Mouse (Mus musculus) spleen, embryonic (tissue): ENCODE data around the gene March6.

Experiments used
- CTCF ChIA-PET: fragments of 350-600 bp; sonication (Branson Sonifier 250); formaldehyde crosslinking; loops from one replicate; lab custom pipeline; 2022; lab: Charles Lee

Gene March6

DNA sequence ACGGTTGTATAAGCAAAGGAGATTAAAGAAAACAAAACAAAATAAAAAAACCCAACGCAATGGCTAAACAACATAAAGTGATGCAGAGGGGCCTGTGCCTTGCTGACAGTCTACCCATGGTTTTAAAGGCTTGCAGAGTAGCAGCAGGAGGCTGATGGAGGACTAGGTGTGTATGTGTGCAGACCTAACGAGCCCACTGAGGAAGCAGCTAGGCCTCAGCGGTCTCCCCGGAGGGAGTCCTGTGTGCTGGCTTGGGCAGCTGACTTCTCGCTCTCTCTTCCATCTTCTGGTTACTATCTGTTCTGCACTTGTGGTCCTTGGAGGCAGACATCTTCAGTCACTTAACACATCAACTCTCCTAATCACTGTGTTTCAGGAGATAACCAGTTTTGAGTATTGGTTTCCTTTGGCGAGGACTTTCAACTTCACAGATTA is 76.0 kb downstream of the March6 start:
- CTCF ChIA-PET: no interaction called here

- CTCF ChIA-PET: interaction anchor here (0.6 kb wide), 3 partner anchors 88 to 181 kb away, joined by 3 to 12 read pairs (median 3); no protein-coding TSS in a partner anchor
Observed at GRCm38 (mm10) chr15:31454096-31454860, 76.6 kb downstream of the March6 start.

DNA sequence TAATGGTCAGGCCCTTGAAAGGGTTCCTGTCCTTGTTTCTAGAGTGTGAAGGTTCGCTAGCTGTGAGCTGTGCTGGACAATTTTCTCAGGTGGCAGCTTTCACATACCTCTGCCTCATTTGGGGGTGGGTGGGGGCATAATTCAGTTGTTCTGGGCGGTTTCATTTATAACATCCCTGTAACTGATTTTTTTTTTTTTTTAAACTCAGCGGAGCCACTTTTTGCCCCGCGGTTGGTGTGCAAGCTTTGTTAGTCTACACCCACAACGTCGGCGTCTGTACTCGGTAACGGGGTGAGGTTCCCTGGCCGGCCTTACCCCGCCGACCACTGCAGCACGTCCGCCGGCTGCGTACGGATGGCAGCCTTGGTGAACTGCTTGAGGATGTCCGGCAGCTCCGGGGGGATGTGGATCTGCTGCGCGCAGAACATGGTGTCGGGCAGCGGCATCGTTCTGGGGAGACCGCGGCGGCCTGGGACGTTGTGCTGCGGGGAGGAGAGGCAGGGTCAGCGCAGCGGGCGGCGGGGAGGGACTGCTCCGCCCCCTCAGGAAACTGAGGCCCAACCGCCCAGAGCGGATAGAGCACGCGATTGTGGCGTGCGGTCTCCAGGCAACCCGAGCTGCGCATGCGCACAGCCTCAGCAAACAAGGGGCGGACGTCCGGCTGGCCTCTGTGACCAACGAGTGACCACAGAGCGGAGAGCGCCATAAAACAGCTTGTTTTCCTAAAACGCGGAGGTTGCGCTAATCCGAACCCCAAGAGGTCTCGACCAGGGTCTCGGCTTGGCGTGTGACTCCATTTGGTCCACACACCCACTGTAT is 77.5 kb downstream of the March6 start, which contains the start of gene Ropn1l:
Gene Ropn1l, minus strand, starts transcription at position 640 of the 819 bp plus-strand sequence.
- CTCF ChIA-PET: interaction anchor here (0.7 to 0.9 kb wide), 2 partner anchors 36 to 175 kb away, joined by 3 to 5 read pairs; no protein-coding TSS in a partner anchor

GRCm38 (mm10) chr15:31452336-31453097 is 78.3 kb downstream of the March6 start:
- CTCF ChIA-PET: interaction anchor here (0.9 kb wide), 1 partner anchor 35 kb away, joined by 5 read pairs; no protein-coding TSS in a partner anchor

DNA sequence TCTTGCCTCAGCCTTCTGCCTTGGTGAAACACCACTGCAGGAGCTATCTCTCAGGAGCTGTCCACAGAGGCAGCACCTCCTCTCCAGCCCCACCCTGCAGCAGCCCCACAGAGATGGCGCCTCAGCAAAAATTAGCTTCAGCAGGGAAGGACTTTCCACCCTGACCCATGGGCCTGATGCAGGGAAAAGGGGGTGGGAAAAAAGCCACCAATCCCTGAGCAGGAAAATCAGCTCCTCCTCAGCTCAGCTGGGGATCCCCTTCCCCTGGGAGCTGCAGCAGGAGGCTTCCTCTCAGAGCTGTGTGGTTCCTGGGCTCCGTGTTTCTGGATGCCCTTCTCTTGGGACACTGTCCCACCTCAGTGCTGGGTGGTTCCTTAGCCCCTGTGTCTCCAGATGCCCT is 81.1 kb downstream of the March6 start:
- CTCF ChIA-PET: no interaction called here

- CTCF ChIA-PET: no interaction called here
Observed at GRCm38 (mm10) chr15:31447121-31447520, 83.7 kb downstream of the March6 start.

DNA sequence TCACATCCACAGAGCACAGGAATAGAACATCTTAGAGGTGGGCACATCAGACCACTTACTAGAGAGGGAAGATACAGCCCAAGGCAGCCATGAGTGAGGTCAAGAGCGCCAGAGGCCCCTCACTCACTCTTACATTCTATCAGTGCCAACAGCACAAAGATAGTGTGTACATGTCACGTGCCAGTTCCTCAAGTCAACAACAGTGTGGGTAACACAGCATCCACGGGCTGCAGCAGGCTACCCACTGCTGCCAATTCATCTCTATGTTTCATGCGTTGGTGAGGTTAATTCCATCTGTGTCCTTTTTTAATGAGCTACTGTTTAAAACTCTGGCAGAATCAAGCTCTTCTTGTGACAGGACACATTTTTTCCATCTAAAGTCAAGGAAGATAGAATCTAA is 88.2 kb downstream of the March6 start:
- CTCF ChIA-PET: no interaction called here

- CTCF ChIA-PET: no interaction called here
Observed at GRCm38 (mm10) chr15:31441996-31442395, 88.9 kb downstream of the March6 start.

DNA sequence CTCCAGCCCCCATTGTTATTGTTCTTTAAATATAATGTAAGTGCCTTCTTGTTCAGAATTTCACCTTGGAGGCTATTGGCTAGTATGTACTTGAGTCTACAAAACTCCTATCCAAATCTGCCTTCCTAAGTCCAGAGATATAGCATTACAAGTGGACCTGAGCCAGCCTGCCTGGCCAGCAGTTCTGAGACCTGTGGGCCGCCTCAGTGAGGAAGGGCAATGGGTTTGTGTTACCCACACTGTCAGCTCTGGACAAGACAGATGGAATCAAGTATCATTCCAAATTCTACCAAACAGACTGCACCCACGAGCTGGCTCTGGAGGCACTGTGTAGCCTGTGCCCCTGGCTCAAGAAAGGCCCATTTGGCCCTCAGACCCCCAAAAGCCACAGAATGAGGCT is 94.0 kb downstream of the March6 start:
- CTCF ChIA-PET: interaction anchor here (0.6 kb wide), 2 partner anchors 14 to 38 kb away, joined by 3 to 9 read pairs; no protein-coding TSS in a partner anchor

GRCm38 (mm10) chr15:31436083-31436482 is 94.8 kb downstream of the March6 start:
- CTCF ChIA-PET: interaction anchor here (0.6 kb wide), 1 partner anchor 15 kb away, joined by 3 read pairs; no protein-coding TSS in a partner anchor

DNA sequence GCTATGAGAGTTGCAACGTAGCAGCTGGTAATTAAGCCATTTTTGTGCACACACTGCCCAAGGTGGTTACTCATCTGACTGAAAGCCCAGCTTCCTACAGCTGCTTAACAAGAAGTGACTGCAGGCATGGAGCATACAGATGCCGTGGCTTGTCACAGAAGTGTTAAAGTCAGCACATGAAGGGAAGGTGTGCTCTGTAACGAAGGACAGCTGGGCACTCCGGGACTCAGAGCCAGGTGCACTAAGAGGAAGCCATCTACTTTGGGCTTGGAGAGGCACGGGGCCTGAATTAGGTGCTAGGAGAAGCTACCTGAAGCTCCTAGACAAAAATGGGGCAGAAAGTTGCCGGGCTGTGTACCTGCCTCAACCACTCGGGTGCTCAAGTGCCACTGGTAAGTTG is 97.1 kb downstream of the March6 start:
- CTCF ChIA-PET: no interaction called here

DNA sequence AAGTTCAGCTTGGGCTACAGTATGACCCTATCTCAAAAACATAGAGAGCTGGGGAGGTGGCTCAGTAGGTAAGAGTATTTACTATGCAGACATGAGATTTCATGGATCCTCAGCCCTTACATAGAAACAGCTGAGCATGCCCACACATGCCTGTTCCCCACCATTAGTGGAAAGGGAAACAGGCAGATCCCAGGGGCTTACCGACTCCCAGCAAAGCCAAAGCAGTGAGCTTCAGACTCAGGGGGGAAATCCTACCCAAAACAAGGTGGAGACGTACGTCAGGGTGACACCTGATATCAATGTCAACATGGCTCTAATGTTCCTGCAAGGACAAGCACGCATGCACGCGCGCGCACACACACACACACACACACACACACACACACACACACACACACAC is 99.0 kb downstream of the March6 start:
- CTCF ChIA-PET: no interaction called here

- CTCF ChIA-PET: no interaction called here
Observed at GRCm38 (mm10) chr15:31430014-31430413, 100.8 kb downstream of the March6 start.

DNA sequence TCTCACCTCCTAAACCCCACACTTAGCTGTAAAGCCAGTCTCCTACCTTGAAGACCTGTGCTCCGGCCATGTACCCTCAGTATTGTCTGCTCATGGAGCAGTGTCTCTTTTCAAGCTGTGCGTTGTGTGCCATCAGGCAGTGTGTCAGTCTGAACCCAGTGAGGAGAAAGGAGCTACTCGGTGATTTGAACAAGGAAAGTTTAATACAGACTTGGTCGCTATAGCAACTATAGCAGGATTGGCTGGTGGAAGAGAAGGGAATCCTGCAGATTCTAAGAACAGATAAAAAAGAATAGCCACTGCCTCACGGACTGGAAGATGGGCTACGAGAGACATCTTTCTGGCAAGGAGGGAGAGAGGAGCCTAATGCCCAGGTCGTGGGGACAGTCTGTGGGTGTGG is 101.4 kb downstream of the March6 start:
- CTCF ChIA-PET: no interaction called here

DNA sequence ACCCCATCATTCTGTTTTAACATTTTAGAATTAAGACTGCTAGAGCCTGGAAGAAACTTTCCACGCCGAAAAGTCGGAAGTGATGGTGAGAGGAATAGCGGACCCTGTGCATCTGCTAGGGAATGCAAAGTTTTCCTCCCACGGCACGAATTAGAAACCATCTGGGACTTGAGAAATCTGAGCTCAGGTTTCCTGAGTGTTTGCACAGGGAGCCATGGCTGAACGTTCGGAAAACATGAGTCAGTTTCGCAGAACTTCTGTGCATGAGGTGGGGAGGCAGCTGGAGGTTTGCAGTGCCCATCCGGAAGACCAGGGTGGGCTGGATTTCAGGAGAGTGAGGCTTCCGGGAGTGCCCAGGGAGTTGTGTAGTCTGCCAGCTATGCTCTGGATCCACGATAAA is 102.3 kb downstream of the March6 start:
- CTCF ChIA-PET: no interaction called here

GRCm38 (mm10) chr15:31427390-31427789 is 103.5 kb downstream of the March6 start:
- CTCF ChIA-PET: no interaction called here

DNA sequence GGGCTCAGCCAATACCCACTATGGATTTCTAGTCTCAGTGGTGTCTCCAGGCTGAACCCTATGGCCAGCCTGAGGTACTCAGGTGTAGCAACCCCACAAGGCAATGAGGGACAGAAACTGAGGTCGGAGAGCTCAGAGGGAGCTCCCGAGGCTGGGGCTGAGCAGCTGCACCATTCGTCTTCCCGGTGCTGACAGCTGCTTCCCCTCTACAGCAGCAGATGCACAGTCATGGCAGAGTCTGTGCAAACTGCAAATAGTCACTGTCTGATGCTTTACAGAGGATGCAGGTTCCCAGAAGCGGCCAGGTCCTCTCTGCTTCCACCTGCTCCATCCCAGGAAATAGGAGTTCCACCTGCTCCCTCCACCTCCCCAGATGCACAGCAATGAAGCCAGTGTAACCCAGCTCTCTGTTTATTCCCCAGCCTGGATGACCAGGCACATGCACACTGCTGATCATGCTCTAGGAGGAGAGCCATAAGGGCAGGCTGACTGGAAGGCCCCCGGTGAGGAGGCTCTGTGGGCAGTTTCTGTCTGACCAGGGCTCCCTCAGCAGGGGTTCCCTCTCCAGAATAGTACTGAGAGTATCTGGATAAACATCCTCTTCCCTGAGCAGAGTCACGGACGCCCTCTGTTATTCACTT is 104.7 kb downstream of the March6 start:
- CTCF ChIA-PET: no interaction called here

- CTCF ChIA-PET: no interaction called here
Observed at GRCm38 (mm10) chr15:31422649-31423369, 108.0 kb downstream of the March6 start.

- CTCF ChIA-PET: interaction anchor here (0.7 to 1.1 kb wide), 3 partner anchors 11 to 103 kb away, joined by 3 to 6 read pairs (median 4); no protein-coding TSS in a partner anchor
Observed at GRCm38 (mm10) chr15:31419037-31419436, 111.8 kb downstream of the March6 start.

DNA sequence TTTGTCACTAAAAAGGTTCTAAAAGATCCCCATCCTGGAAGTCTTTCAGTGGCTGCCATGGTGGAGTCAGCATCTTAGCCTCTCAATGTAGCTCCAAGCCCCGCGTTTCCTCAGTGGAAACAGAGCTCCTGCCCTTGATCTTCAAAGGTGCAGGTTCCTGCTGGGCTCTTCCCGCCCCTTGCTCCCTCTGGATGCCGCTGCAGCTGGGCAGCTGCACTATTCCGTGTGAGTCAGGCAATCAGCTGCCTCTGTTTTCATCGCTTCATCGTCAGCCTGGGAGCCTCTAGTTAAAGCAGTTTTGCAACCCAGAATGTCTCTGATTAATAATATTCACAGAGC is 112.2 kb downstream of the March6 start:
- CTCF ChIA-PET: interaction anchor here (0.6 to 1.1 kb wide), 3 partner anchors 11 to 103 kb away, joined by 3 to 6 read pairs (median 4); no protein-coding TSS in a partner anchor
